Mouse (Mus musculus): Measurements from ENCODE around the gene Nrip1. TPM values are rescaled to one million over a fixed set of nuclear protein-coding genes. Genes with fewer than 3 reads are reported as not detected.

Nrip1 gene
- polyA plus RNA-seq, 1 experiment: 9.6 TPM

- H3K4me3 ChIP-seq (ENCODE audit: insufficient read depth, low read length): no peak overlapping the region
- no peak overlapping the region for H3K27ac ChIP-seq (ENCODE audit: insufficient read depth, low read depth, low read length)
- H3K4me1 ChIP-seq (ENCODE audit: control insufficient read depth, insufficient read depth, low read length): peaks cover 11% of the 10 kb centered on the region
- TF ChIP-seq CTCF (IDR thresholded peaks at IDR 0.05; ENCODE audit: low read depth, low read length): no peak
Observed at GRCm38 (mm10) chr16:76336932-76337331, 36.7 kb downstream of the Nrip1 start.

GRCm38 (mm10) chr16:76335913-76336312, 37.7 kb downstream of the Nrip1 start:
- TF ChIP-seq POLR2A (IDR thresholded peaks at IDR 0.05; ENCODE audit: borderline replicate concordance, low read depth, low read length) (no peak), CTCF (IDR thresholded peaks at IDR 0.05; ENCODE audit: low read depth, low read length) (no peak)
- Histone ChIP-seq H3K4me3 (ENCODE audit: insufficient read depth, low read length) (no peak overlapping the region), H3K27ac (ENCODE audit: insufficient read depth, low read depth, low read length) (no peak overlapping the region), H3K4me1 (ENCODE audit: control insufficient read depth, insufficient read depth, low read length) (peaks cover 3% of the 10 kb centered on the region; the same call in 1 of the 2 replicates)

- no peak for TF ChIP-seq POLR2A (IDR thresholded peaks at IDR 0.05; ENCODE audit: borderline replicate concordance, low read depth, low read length)
- TF ChIP-seq CTCF (IDR thresholded peaks at IDR 0.05; ENCODE audit: low read depth, low read length): no peak
- H3K27ac ChIP-seq (ENCODE audit: insufficient read depth, low read depth, low read length): no peak overlapping the region
Observed at GRCm38 (mm10) chr16:76332127-76332526, 41.5 kb downstream of the Nrip1 start.

GRCm38 (mm10) chr16:76331231-76331630, 42.4 kb downstream of the Nrip1 start:
- no peak for TF ChIP-seq POLR2A (IDR thresholded peaks at IDR 0.05; ENCODE audit: borderline replicate concordance, low read depth, low read length)
- no peak for TF ChIP-seq CTCF (IDR thresholded peaks at IDR 0.05; ENCODE audit: low read depth, low read length)
- Histone ChIP-seq H3K27ac (ENCODE audit: insufficient read depth, low read depth, low read length) (no peak overlapping the region), H3K4me1 (ENCODE audit: control insufficient read depth, insufficient read depth, low read length) (no peaks in the 10 kb centered on the region), H3K4me3 (ENCODE audit: insufficient read depth, low read length) (no peak overlapping the region)

More at GRCm38 (mm10) chr16:76332127-76332526, 41.5 kb downstream of the Nrip1 start:
- H3K4me3 ChIP-seq (ENCODE audit: insufficient read depth, low read length): no peak overlapping the region
- peaks cover 2% of the 10 kb centered on the region; the same call in 1 of the 2 replicates for H3K4me1 ChIP-seq (ENCODE audit: control insufficient read depth, insufficient read depth, low read length)

- Histone ChIP-seq H3K4me3 (ENCODE audit: insufficient read depth, low read length) (no peak overlapping the region), H3K4me1 (ENCODE audit: control insufficient read depth, insufficient read depth, low read length) (peaks cover 13% of the 10 kb centered on the region), H3K27ac (ENCODE audit: insufficient read depth, low read depth, low read length) (no peak overlapping the region)
- TF ChIP-seq POLR2A (IDR thresholded peaks at IDR 0.05; ENCODE audit: borderline replicate concordance, low read depth, low read length): no peak
- no peak for TF ChIP-seq CTCF (IDR thresholded peaks at IDR 0.05; ENCODE audit: low read depth, low read length)
Observed at GRCm38 (mm10) chr16:76325315-76325710, 48.3 kb downstream of the Nrip1 start.

- no peak overlapping the region for H3K4me3 ChIP-seq (ENCODE audit: insufficient read depth, low read length)
- peaks cover 13% of the 10 kb centered on the region for H3K4me1 ChIP-seq (ENCODE audit: control insufficient read depth, insufficient read depth, low read length)
- no peak overlapping the region for H3K27ac ChIP-seq (ENCODE audit: insufficient read depth, low read depth, low read length)
- TF ChIP-seq CTCF (IDR thresholded peaks at IDR 0.05; ENCODE audit: low read depth, low read length) (no peak), POLR2A (IDR thresholded peaks at IDR 0.05; ENCODE audit: borderline replicate concordance, low read depth, low read length) (no peak)
Observed at GRCm38 (mm10) chr16:76324411-76325314, 49.0 kb downstream of the Nrip1 start.

GRCm38 (mm10) chr16:76323594-76324307, 49.9 kb downstream of the Nrip1 start:
- H3K27ac ChIP-seq (ENCODE audit: insufficient read depth, low read depth, low read length): no peak overlapping the region
- no peak for TF ChIP-seq POLR2A (IDR thresholded peaks at IDR 0.05; ENCODE audit: borderline replicate concordance, low read depth, low read length)
- no peak for TF ChIP-seq CTCF (IDR thresholded peaks at IDR 0.05; ENCODE audit: low read depth, low read length)
- H3K4me1 ChIP-seq (ENCODE audit: control insufficient read depth, insufficient read depth, low read length): peaks cover 13% of the 10 kb centered on the region
- H3K4me3 ChIP-seq (ENCODE audit: insufficient read depth, low read length): no peak overlapping the region

- Histone ChIP-seq H3K4me3 (ENCODE audit: insufficient read depth, low read length) (no peak overlapping the region), H3K4me1 (ENCODE audit: control insufficient read depth, insufficient read depth, low read length) (peaks cover 13% of the 10 kb centered on the region), H3K27ac (ENCODE audit: insufficient read depth, low read depth, low read length) (no peak overlapping the region)
- TF ChIP-seq CTCF (IDR thresholded peaks at IDR 0.05; ENCODE audit: low read depth, low read length) (no peak), POLR2A (IDR thresholded peaks at IDR 0.05; ENCODE audit: borderline replicate concordance, low read depth, low read length) (no peak)
Observed at GRCm38 (mm10) chr16:76323141-76323540, 50.5 kb downstream of the Nrip1 start.

GRCm38 (mm10) chr16:76321527-76322165, 52.0 kb downstream of the Nrip1 start:
- Histone ChIP-seq H3K4me1 (ENCODE audit: control insufficient read depth, insufficient read depth, low read length) (peaks cover 13% of the 10 kb centered on the region), H3K27ac (ENCODE audit: insufficient read depth, low read depth, low read length) (peak overlapping the region; percentile 6; the same call in 1 of the 2 replicates), H3K4me3 (ENCODE audit: insufficient read depth, low read length) (no peak overlapping the region)
- no peak for TF ChIP-seq CTCF (IDR thresholded peaks at IDR 0.05; ENCODE audit: low read depth, low read length)
- TF ChIP-seq POLR2A (IDR thresholded peaks at IDR 0.05; ENCODE audit: borderline replicate concordance, low read depth, low read length): no peak
